Mouse (Mus musculus) CH12.LX (cell line): ENCODE measurements around the gene Klk11. TPM values are rescaled to one million over a fixed set of nuclear protein-coding genes. Genes with fewer than 3 reads are reported as not detected.

Experiments used
- DNase-seq: peaks from one replicate; pipeline ENCODE4 v3.0.0-alpha.2; 2013; ENCODE audit errors: extremely low read depth
- H3K27ac ChIP-seq: 2 replicates; pipeline ENCODE4 v1.5.1; 2012; ENCODE audit warnings: low read depth, mild to moderate bottlenecking, control low read depth, moderate library complexity; ENCODE audit not compliant: insufficient read depth
- H3K27me3 ChIP-seq: replicated peaks from 2 replicates; pipeline ENCODE3; 2012; ENCODE audit warnings: inconsistent platforms
- H3K36me3 ChIP-seq, 2 experiments: replicated peaks in 1 of 2; 2 replicates each; pipeline versions ENCODE3 to v1.6.1; 2012; ENCODE audit warnings: inconsistent platforms in 1 of 2, low read length in 1 of 2, mild to moderate bottlenecking in 1 of 2, mixed read lengths in 1 of 2, moderate library complexity in 1 of 2; ENCODE audit not compliant: control insufficient read depth in 1 of 2, insufficient read depth in 1 of 2
- H3K4me1 ChIP-seq, 2 experiments: 2 replicates each; pipeline ENCODE4 v1.6.1; 2012; ENCODE audit warnings: inconsistent platforms in 1 of 2, moderate library complexity in 1 of 2; ENCODE audit not compliant: insufficient read depth in 2 of 2, control insufficient read depth in 1 of 2
- H3K4me2 ChIP-seq: 2 replicates; pipeline ENCODE4 v1.6.1; 2012; ENCODE audit warnings: low read depth, mild to moderate bottlenecking, control low read depth; ENCODE audit not compliant: poor library complexity, insufficient read depth, severe bottlenecking
- H3K4me3 ChIP-seq, 3 experiments: fragments of 150-350 bp in 1 of 3; sonication (generic) in 1 of 3; replicated peaks in 1 of 3; 2 replicates each; pipeline versions ENCODE3 to v1.5.1; 2011 to 2012; ENCODE audit warnings: low read depth in 2 of 3, low read length in 2 of 3, mild to moderate bottlenecking in 2 of 3, moderate library complexity in 2 of 3, control low read depth in 1 of 3, improper control_type of control experiment in 1 of 3, inconsistent platforms in 1 of 3, mixed read lengths in 1 of 3; ENCODE audit not compliant: poor library complexity in 1 of 3
- H3K79me2 ChIP-seq: replicated peaks from 2 replicates; pipeline ENCODE4 v1.6.1; 2012; ENCODE audit warnings: mild to moderate bottlenecking, moderate library complexity; ENCODE audit not compliant: control insufficient read depth, poor library complexity, insufficient read depth, severe bottlenecking; ENCODE audit errors: extremely low read depth
- H3K9ac ChIP-seq: 2 replicates; pipeline ENCODE4 v1.6.1; 2012; ENCODE audit warnings: low read depth, mild to moderate bottlenecking, control low read depth, moderate library complexity; ENCODE audit not compliant: insufficient read depth
- H3K9me3 ChIP-seq: replicated peaks from 2 replicates; pipeline ENCODE3; 2012; ENCODE audit warnings: low read length, inconsistent platforms, mixed read lengths
- CTCF ChIP-seq, 2 experiments: IDR thresholded peaks in 1 of 2; conservative IDR thresholded peaks in 1 of 2; 2 replicates each; pipeline ENCODE4 v1.5.1; 2011 to 2012; ENCODE audit warnings: low read depth in 2 of 2, low read length in 2 of 2, improper control_type of control experiment in 1 of 2, inconsistent platforms in 1 of 2, mild to moderate bottlenecking in 1 of 2, moderate library complexity in 1 of 2
- MAZ ChIP-seq: IDR thresholded peaks from 2 replicates; pipeline ENCODE4 v1.6.1; 2012; ENCODE audit warnings: low read depth, mild to moderate bottlenecking, inconsistent platforms, low read length, improper control_type of control experiment, moderate library complexity
- MEF2A ChIP-seq: IDR thresholded peaks from 2 replicates; pipeline ENCODE4 v1.6.1; 2014; ENCODE audit warnings: low read depth, mild to moderate bottlenecking, inconsistent platforms, low read length, improper control_type of control experiment, borderline replicate concordance
- dilution Hi-C: fragments of 300-500 bp; cut with MboI; formaldehyde crosslinking; loops from 2 replicates; pipeline ENCODE4 v1.14.3; 2020; ENCODE audit warnings: low sequenced_read_pairs; ENCODE audit not compliant: extremely low pct_unique_long_range_greater_than_20kb, extremely low pct_ligation_motif_present
- in situ Hi-C: fragments of 300-500 bp; cut with MboI; formaldehyde crosslinking; loops from 3 replicates; pipeline ENCODE4 v1.14.3; 2019; ENCODE audit warnings: low sequenced_read_pairs, low pct_ligation_motif_present, low pct_unique_long_range_greater_than_20kb, mixed read lengths
- polyA plus RNA-seq: library from polyadenylated mRNA; unstranded; fragments of >175 nt; gene quantifications from 2 replicates; pipeline ENCODE4 v1.2.1, GENCODE M21; 2012; ENCODE audit warnings: low read depth; ENCODE audit not compliant: insufficient read length
- total RNA-seq, 2 experiments: library from RNA; depleted of rRNA; stranded (reverse); fragments of 300-350 nt in 1 of 2; fragments of >200 nt in 1 of 2; gene quantifications; 2 replicates each; pipeline ENCODE4 v1.2.3; 2012 to 2014

Klk11 gene
- total and polyA plus RNA-seq, 3 experiments = not detected

DNA sequence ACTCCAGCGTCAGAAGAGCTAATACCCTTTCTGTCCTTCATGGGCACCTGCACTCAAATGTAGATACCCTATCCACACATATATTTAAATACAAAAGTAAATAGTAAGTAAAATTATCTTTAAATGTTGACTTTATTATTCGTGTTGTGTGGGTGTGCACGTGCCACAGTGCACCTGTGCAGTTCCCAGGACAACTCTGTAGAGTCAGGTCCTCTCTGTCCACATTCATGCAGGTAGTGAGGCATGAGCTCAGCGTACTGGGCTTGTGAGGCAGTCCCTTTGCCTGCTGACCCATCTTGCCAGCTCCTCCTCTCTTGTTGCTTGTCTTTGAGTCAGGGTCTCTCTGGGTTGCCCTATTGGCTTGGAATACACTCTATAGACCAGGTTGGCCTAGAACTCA lies 53.3 kb downstream of the Klk11 start:
- Histone ChIP-seq H3K79me2 (no peaks in the 10 kb centered on the region), H3K27me3 (peaks cover 90% of the 10 kb centered on the region), H3K4me1 (peaks cover 0 to 3% of the 10 kb centered on the region in 2 experiments; a peak in 1 of 4 replicates), H3K9me3 (no peaks in the 10 kb centered on the region), H3K4me2 (no peak overlapping the region), H3K27ac (no peak overlapping the region), H3K9ac (no peak overlapping the region), H3K4me3 (no peak overlapping the region), H3K36me3 (no peaks in the 10 kb centered on the region)
- DNase-seq = no peak
- TF ChIP-seq MAZ (no peak), MEF2A (no peak), CTCF (conservative IDR thresholded peaks at IDR 0.05 in 1 of 2, IDR thresholded peaks at IDR 0.05 in 1 of 2; ENCODE audit: low read depth in 2 of 2, low read length in 2 of 2) (no peak)
- in situ Hi-C loops (no loop called here), dilution Hi-C loops (no loop called here)

Other genes starting within 250 kb of the Klk11 start
Only the 20 nearest of the 23 such genes appear.
- 2.5 and 2.9 TPM in 2 replicates for gene Zfp658, start 212.3 kb upstream of the Klk11 start, total RNA-seq (2012; rRNA removed)
- gene Zfp658, start 212.3 kb upstream of the Klk11 start, total RNA-seq (2014; rRNA removed) = 3.3 and 3.4 TPM in 2 replicates
- 2.0 and 2.3 TPM in 2 replicates for gene Zfp658, start 212.3 kb upstream of the Klk11 start, polyA plus RNA-seq
- 5.8 and 6.6 TPM in 2 replicates for gene Zfp719, start 195.0 kb upstream of the Klk11 start, total RNA-seq (2012; rRNA removed)
- 8.6 and 9.8 TPM in 2 replicates for gene Zfp719, start 195.0 kb upstream of the Klk11 start, total RNA-seq (2014; rRNA removed)
- gene Zfp719, start 195.0 kb upstream of the Klk11 start, polyA plus RNA-seq = 3.5 and 5.8 TPM in 2 replicates
- gene Zfp819, start 167.4 kb upstream of the Klk11 start, total RNA-seq (2012; rRNA removed) = not detected in 2 replicates
- gene Zfp819, start 167.4 kb upstream of the Klk11 start, total RNA-seq (2014; rRNA removed) = not detected in 2 replicates
- gene Zfp819, start 167.4 kb upstream of the Klk11 start, polyA plus RNA-seq = not detected in 2 replicates
- gene Ceacam18, start 139.9 kb upstream of the Klk11 start, total RNA-seq (2012; rRNA removed) = not detected in 2 replicates
- gene Ceacam18, start 139.9 kb upstream of the Klk11 start, total RNA-seq (2014; rRNA removed) = not detected in 2 replicates
- gene Ceacam18, start 139.9 kb upstream of the Klk11 start, polyA plus RNA-seq = not detected in 2 replicates
- gene Siglece, start 114.4 kb upstream of the Klk11 start, total RNA-seq (2012; rRNA removed) = not detected in 2 replicates
- 0.14 TPM in 1 of 2 replicates, not detected in the other for gene Siglece, start 114.4 kb upstream of the Klk11 start, total RNA-seq (2014; rRNA removed)
- gene Siglece, start 114.4 kb upstream of the Klk11 start, polyA plus RNA-seq = 0.14 and 0.23 TPM in 2 replicates
- gene Ctu1, start 102.6 kb upstream of the Klk11 start, total RNA-seq (2012; rRNA removed) = 6.9 and 7.8 TPM in 2 replicates
- 7.2 TPM in 2 replicates for gene Ctu1, start 102.6 kb upstream of the Klk11 start, total RNA-seq (2014; rRNA removed)
- gene Ctu1, start 102.6 kb upstream of the Klk11 start, polyA plus RNA-seq = 5.3 and 5.5 TPM in 2 replicates
- not detected in 2 replicates for gene Klk14, start 84.2 kb upstream of the Klk11 start, total RNA-seq (2012; rRNA removed)
- gene Klk14, start 84.2 kb upstream of the Klk11 start, total RNA-seq (2014; rRNA removed) = not detected in 2 replicates
- not detected in 2 replicates for gene Klk14, start 84.2 kb upstream of the Klk11 start, polyA plus RNA-seq
- gene Klk13, start 62.0 kb upstream of the Klk11 start, total RNA-seq (2012; rRNA removed) = not detected in 2 replicates
- gene Klk13, start 62.0 kb upstream of the Klk11 start, total RNA-seq (2014; rRNA removed) = not detected in 2 replicates
- gene Klk13, start 62.0 kb upstream of the Klk11 start, polyA plus RNA-seq = not detected in 2 replicates
- not detected in 2 replicates for gene Klk12, start 5.7 kb upstream of the Klk11 start, total RNA-seq (2012; rRNA removed)
- not detected in 2 replicates for gene Klk12, start 5.7 kb upstream of the Klk11 start, total RNA-seq (2014; rRNA removed)
- gene Klk12, start 5.7 kb upstream of the Klk11 start, polyA plus RNA-seq = not detected in 2 replicates
- not detected in 2 replicates for gene Klk10, start 6.4 kb downstream of the Klk11 start, total RNA-seq (2012; rRNA removed)
- not detected in 2 replicates for gene Klk10, start 6.4 kb downstream of the Klk11 start, total RNA-seq (2014; rRNA removed)
- not detected in 2 replicates for gene Klk10, start 6.4 kb downstream of the Klk11 start, polyA plus RNA-seq
- gene Klk9, start 17.3 kb downstream of the Klk11 start, total RNA-seq (2012; rRNA removed) = 0.08 TPM in 1 of 2 replicates, not detected in the other
- gene Klk9, start 17.3 kb downstream of the Klk11 start, total RNA-seq (2014; rRNA removed) = not detected in 2 replicates
- gene Klk9, start 17.3 kb downstream of the Klk11 start, polyA plus RNA-seq = not detected in 2 replicates
- gene Klk8, start 23.0 kb downstream of the Klk11 start, total RNA-seq (2012; rRNA removed) = 43.5 and 51.2 TPM in 2 replicates
- 2.3 and 5.5 TPM in 2 replicates for gene Klk8, start 23.0 kb downstream of the Klk11 start, total RNA-seq (2014; rRNA removed)
- 5.0 and 5.3 TPM in 2 replicates for gene Klk8, start 23.0 kb downstream of the Klk11 start, polyA plus RNA-seq
- gene Klk7, start 36.7 kb downstream of the Klk11 start, total RNA-seq (2012; rRNA removed) = not detected in 2 replicates
- gene Klk7, start 36.7 kb downstream of the Klk11 start, total RNA-seq (2014; rRNA removed) = not detected in 2 replicates
- gene Klk7, start 36.7 kb downstream of the Klk11 start, polyA plus RNA-seq = not detected in 2 replicates
- gene Klk6, start 49.9 kb downstream of the Klk11 start, total RNA-seq (2012; rRNA removed) = not detected in 2 replicates
- not detected in 2 replicates for gene Klk6, start 49.9 kb downstream of the Klk11 start, total RNA-seq (2014; rRNA removed)
- gene Klk6, start 49.9 kb downstream of the Klk11 start, polyA plus RNA-seq = not detected in 2 replicates
- not detected in 2 replicates for gene Klk5, start 67.4 kb downstream of the Klk11 start, total RNA-seq (2012; rRNA removed)
- gene Klk5, start 67.4 kb downstream of the Klk11 start, total RNA-seq (2014; rRNA removed) = not detected in 2 replicates
- gene Klk5, start 67.4 kb downstream of the Klk11 start, polyA plus RNA-seq = not detected in 2 replicates
- not detected in 2 replicates for gene Klk4, start 106.6 kb downstream of the Klk11 start, total RNA-seq (2012; rRNA removed)
- gene Klk4, start 106.6 kb downstream of the Klk11 start, total RNA-seq (2014; rRNA removed) = not detected in 2 replicates
- gene Klk4, start 106.6 kb downstream of the Klk11 start, polyA plus RNA-seq = 0.26 TPM in 1 of 2 replicates, not detected in the other
- gene Klk15, start 159.1 kb downstream of the Klk11 start, total RNA-seq (2012; rRNA removed) = not detected in 2 replicates
- not detected in 2 replicates for gene Klk15, start 159.1 kb downstream of the Klk11 start, total RNA-seq (2014; rRNA removed)
- gene Klk15, start 159.1 kb downstream of the Klk11 start, polyA plus RNA-seq = not detected in 2 replicates
- gene Klk1b8, start 176.1 kb downstream of the Klk11 start, total RNA-seq (2012; rRNA removed) = not detected in 2 replicates
- not detected in 2 replicates for gene Klk1b8, start 176.1 kb downstream of the Klk11 start, total RNA-seq (2014; rRNA removed)
- gene Klk1b8, start 176.1 kb downstream of the Klk11 start, polyA plus RNA-seq = not detected in 2 replicates
- not detected in 2 replicates for gene Klk1b1, start 192.1 kb downstream of the Klk11 start, total RNA-seq (2012; rRNA removed)
- not detected in 2 replicates for gene Klk1b1, start 192.1 kb downstream of the Klk11 start, total RNA-seq (2014; rRNA removed)
- gene Klk1b1, start 192.1 kb downstream of the Klk11 start, polyA plus RNA-seq = not detected in 2 replicates
- not detected in 2 replicates for gene Klk1b9, start 201.5 kb downstream of the Klk11 start, total RNA-seq (2012; rRNA removed)
- gene Klk1b9, start 201.5 kb downstream of the Klk11 start, total RNA-seq (2014; rRNA removed) = not detected in 2 replicates
- not detected in 2 replicates for gene Klk1b9, start 201.5 kb downstream of the Klk11 start, polyA plus RNA-seq